Mouse (Mus musculus): Measurements from ENCODE around the gene Atp9a. TPM values are rescaled to one million over a fixed set of nuclear protein-coding genes. Genes with fewer than 3 reads are reported as not detected.

Atp9a gene
- polyA plus RNA-seq (2012; rRNA removed), result 272 and 279 TPM in 2 replicates

DNA sequence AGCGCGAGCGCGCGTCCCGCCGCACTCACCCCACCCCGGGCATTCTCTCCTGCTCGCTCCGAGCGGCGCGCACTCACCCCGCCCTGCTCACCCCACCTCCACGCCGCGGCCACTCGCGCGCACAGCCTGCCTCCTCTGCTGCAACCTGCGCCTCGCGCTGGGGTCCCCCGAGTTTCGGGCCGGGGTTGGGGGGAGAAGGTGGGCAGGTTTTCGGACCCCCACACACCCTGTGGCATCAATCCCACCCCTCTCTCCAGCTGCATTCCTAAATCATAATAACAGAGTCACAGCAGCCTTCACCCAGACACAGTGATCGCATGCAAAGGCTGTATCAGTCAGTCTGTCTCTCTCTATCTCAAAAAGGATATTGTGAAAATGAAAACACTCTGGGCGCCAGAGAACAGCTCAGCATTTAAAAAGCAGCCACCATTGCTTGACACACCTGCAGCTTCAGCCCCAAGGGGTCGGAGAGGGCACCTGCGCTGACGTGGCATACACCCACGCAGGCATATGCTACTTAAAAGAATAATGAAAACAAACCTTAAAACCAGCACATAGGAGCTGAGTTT, at the start of gene Atp9a:
Gene Atp9a, minus strand, starts transcription at position 351 of the 569 bp plus-strand sequence.
- peak within 1 kb of the TSS; percentile 83 for H3K4me3 ChIP-seq (ENCODE audit: insufficient read depth, low read length)
- 0 out of 2 replicates have a peak, but pooled peaks have one; percentile 8 for TF ChIP-seq POLR2A (IDR thresholded peaks at IDR 0.05; ENCODE audit: extremely low read depth, insufficient read depth, low read length)
- no peak for TF ChIP-seq CTCF (IDR thresholded peaks at IDR 0.05; ENCODE audit: extremely low read depth, insufficient read depth, low read length)
- H3K27ac ChIP-seq (ENCODE audit: insufficient read depth, low read length), result peak within 1 kb of the TSS; percentile 96
- no peaks in the 10 kb centered on the region for H3K4me1 ChIP-seq (ENCODE audit: control insufficient read depth, insufficient read depth, low read length)

DNA sequence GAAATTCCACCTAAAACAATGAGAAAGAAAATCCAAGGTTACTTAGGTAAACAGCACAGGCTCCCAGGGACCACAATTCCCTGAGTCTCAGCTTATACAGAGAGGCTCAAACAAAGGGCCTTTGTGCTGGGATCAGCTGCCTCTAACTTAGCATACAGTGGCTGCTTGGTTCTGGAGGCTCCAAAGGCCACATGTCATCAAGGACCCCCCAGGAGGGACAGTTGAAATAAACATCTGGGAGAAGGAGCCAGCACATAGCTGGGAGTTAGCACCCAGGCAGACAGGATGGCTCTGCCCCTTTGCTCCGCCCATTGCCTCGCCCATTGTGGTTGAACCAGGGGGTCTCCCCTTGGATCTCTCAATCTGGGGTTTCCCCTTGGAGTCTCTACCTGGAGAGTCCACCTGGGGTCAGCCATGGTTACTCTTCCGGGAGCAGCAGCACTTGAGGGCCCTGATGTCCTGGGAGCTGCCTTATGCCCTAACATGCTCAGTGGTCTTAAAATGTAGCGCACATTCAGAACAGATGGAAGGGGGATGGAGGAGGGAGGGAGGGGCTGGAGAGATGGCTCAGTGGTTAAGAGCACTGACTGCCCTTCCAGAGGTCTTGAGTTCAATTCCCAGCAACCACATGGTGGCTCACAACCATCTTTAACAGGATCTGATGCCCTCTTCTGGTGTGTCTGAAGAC, 49.0 kb upstream of the Atp9a start:
- Histone ChIP-seq H3K27ac (ENCODE audit: insufficient read depth, low read length) (no peak overlapping the region), H3K4me3 (ENCODE audit: insufficient read depth, low read length) (no peak overlapping the region), H3K4me1 (ENCODE audit: control insufficient read depth, insufficient read depth, low read length) (no peaks in the 10 kb centered on the region)
- no peak for TF ChIP-seq CTCF (IDR thresholded peaks at IDR 0.05; ENCODE audit: extremely low read depth, insufficient read depth, low read length)
- TF ChIP-seq POLR2A (IDR thresholded peaks at IDR 0.05; ENCODE audit: extremely low read depth, insufficient read depth, low read length), result no peak

DNA sequence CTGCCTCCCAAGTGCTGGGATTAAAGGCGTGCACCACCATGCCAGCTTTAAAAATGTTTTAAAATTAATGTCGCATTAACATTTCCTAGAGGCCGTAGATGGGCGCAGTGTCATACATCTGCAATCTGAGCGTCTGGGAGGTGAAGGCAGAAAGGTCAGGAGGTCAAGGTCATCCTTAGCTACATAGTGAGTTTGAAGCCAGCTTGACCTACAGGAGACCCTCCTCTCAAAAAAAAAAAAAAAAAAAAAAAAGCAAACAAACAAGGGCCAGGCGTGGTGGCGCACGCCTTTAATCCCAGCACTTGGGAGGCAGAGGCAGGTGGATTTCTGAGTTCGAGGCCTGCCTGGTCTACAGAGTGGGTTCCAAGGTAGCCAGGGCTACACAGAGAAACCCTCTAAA, 44.0 kb upstream of the Atp9a start:
- no peak for TF ChIP-seq CTCF (IDR thresholded peaks at IDR 0.05; ENCODE audit: extremely low read depth, insufficient read depth, low read length)
- TF ChIP-seq POLR2A (IDR thresholded peaks at IDR 0.05; ENCODE audit: extremely low read depth, insufficient read depth, low read length), result no peak
- Histone ChIP-seq H3K27ac (ENCODE audit: insufficient read depth, low read length) (no peak overlapping the region), H3K4me1 (ENCODE audit: control insufficient read depth, insufficient read depth, low read length) (no peaks in the 10 kb centered on the region), H3K4me3 (ENCODE audit: insufficient read depth, low read length) (no peak overlapping the region)

DNA sequence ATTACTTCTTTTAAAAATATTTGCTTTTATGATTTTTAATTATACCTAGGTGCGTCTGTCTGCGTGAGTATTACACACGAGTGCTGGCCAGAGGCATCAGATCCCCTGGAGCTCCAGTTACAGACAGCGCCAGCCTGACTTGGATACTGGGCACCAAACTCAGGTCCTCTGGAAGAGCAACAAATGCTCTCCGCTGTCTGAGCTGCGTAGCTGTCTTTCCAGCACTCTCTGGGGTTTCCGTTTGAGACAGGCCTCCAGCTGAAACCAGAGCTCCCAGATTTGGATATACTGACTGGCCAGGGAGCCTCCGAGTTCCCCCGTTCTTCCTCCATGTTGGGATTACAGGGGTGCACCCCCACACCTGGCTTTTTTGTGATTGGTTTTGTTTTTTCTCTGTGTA, 38.4 kb upstream of the Atp9a start:
- no peak for TF ChIP-seq POLR2A (IDR thresholded peaks at IDR 0.05; ENCODE audit: extremely low read depth, insufficient read depth, low read length)
- TF ChIP-seq CTCF (IDR thresholded peaks at IDR 0.05; ENCODE audit: extremely low read depth, insufficient read depth, low read length), result no peak
- no peak overlapping the region for H3K4me3 ChIP-seq (ENCODE audit: insufficient read depth, low read length)
- no peaks in the 10 kb centered on the region for H3K4me1 ChIP-seq (ENCODE audit: control insufficient read depth, insufficient read depth, low read length)
- no peak overlapping the region for H3K27ac ChIP-seq (ENCODE audit: insufficient read depth, low read length)

DNA sequence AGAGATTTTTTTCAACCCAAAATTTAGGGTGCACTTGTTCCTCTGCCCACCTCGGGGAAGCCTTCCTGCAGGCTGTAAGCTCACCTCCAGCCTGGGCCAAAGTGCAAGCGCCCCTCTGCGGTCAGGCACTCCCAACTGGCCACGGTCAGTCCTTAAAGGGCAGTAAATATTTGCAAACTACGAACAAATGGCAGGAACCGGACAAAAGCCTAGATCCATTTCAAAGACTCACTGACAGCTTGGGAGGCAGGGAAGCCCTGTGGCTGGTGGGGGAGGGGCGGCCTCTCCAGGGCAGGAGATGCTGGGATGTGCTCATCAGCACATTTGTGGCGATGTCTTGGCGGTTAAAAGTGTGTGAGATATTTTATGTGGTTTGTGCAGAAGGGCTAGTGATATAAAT, 37.8 kb upstream of the Atp9a start:
- TF ChIP-seq CTCF (IDR thresholded peaks at IDR 0.05; ENCODE audit: extremely low read depth, insufficient read depth, low read length), result no peak
- TF ChIP-seq POLR2A (IDR thresholded peaks at IDR 0.05; ENCODE audit: extremely low read depth, insufficient read depth, low read length), result no peak
- Histone ChIP-seq H3K4me3 (ENCODE audit: insufficient read depth, low read length) (no peak overlapping the region), H3K27ac (ENCODE audit: insufficient read depth, low read length) (no peak overlapping the region)

DNA sequence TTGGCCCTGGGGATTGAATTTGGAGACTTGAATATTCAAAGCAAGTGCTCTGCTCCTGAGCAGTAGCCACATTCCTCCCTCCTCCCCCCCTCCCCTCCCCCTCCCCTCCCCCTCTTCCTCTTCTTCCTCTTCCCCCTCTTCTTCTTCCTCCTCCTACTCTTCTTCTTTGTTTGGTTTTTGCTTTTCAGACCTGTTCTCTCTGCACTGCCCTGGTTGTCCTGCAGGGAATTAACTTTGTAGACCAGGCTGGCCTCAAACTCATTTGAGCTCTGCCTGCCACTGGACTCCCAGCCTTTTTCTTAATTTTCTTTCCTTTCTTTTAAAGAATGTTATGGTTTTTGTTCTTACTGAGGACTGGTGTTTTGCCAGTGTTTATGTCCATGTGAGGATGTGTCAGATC, 35.3 kb upstream of the Atp9a start:
- no peaks in the 10 kb centered on the region for H3K4me1 ChIP-seq (ENCODE audit: control insufficient read depth, insufficient read depth, low read length)
- H3K27ac ChIP-seq (ENCODE audit: insufficient read depth, low read length), result no peak overlapping the region
- TF ChIP-seq POLR2A (IDR thresholded peaks at IDR 0.05; ENCODE audit: extremely low read depth, insufficient read depth, low read length), result no peak
- TF ChIP-seq CTCF (IDR thresholded peaks at IDR 0.05; ENCODE audit: extremely low read depth, insufficient read depth, low read length), result no peak
- H3K4me3 ChIP-seq (ENCODE audit: insufficient read depth, low read length), result no peak overlapping the region

More for the DNA sequence above, 37.8 kb upstream of the Atp9a start:
- H3K4me1 ChIP-seq (ENCODE audit: control insufficient read depth, insufficient read depth, low read length), result no peaks in the 10 kb centered on the region

DNA sequence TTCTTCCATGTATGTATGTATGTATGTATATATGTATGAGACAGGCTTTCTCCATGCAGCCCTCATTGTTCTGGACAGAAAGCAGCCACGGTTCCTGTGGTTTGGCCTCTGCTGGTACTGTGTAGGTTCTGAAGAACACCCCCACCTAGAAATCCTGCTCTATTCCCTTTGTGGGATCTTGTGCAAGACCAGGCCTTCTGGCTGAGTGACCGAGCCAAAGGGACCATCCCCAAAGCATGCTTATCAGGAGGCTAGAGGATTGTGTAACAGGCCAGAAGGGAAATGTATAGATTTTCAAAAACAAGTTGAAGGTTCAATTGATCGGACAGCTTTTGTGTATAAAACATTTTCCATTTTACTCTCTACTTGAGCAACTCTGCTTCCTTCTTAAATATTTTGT, 34.0 kb upstream of the Atp9a start:
- H3K4me1 ChIP-seq (ENCODE audit: control insufficient read depth, insufficient read depth, low read length), result no peaks in the 10 kb centered on the region
- no peak overlapping the region for H3K27ac ChIP-seq (ENCODE audit: insufficient read depth, low read length)
- TF ChIP-seq CTCF (IDR thresholded peaks at IDR 0.05; ENCODE audit: extremely low read depth, insufficient read depth, low read length), result no peak
- TF ChIP-seq POLR2A (IDR thresholded peaks at IDR 0.05; ENCODE audit: extremely low read depth, insufficient read depth, low read length), result no peak
- H3K4me3 ChIP-seq (ENCODE audit: insufficient read depth, low read length), result no peak overlapping the region

DNA sequence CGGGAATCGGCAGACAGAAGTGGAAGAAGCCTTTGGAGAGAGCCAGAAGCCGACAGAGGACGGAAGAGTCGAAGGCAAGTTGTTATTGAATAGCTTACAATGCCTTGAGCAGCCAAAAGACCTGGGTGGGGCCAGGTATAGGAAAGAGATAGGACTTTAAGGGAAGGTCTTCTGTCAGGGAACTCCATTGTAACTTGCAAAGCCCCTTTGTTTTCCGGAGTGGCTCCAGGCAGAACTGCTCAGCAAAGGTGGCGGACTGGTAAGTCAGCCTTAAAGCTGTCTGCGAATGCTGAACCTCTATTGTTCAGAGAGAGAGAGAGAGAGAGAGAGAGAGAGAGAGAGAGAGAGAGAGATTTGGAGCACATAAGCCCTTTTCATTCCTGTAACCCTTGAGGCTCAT, 27.1 kb upstream of the Atp9a start:
- H3K27ac ChIP-seq (ENCODE audit: insufficient read depth, low read length), result no peak overlapping the region
- TF ChIP-seq POLR2A (IDR thresholded peaks at IDR 0.05; ENCODE audit: extremely low read depth, insufficient read depth, low read length), result no peak
- TF ChIP-seq CTCF (IDR thresholded peaks at IDR 0.05; ENCODE audit: extremely low read depth, insufficient read depth, low read length), result no peak
- no peak overlapping the region for H3K4me3 ChIP-seq (ENCODE audit: insufficient read depth, low read length)
- H3K4me1 ChIP-seq (ENCODE audit: control insufficient read depth, insufficient read depth, low read length), result no peaks in the 10 kb centered on the region

DNA sequence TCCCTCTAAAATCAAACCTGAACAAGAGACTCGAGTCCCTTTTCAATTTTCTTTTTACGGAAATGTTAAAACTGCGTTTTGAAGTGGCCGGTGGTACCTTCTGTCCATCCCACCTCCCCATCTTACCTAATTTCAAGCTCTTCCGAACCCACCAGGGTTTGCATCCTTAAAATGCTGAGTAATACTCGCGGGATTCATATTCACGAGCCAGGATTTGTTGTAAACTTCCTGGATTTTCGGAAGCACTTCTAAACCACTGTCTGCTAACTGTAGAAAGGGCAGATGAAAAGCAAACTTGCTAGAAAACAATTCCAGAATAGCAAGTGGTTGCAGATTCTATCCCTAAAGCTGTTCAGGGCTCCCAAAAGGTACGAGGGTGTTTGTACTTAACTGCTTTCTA, 25.4 kb upstream of the Atp9a start, which contains the start of gene Sall4:
Gene Sall4, minus strand, starts transcription at position 362 of the 400 bp plus-strand sequence.
- Histone ChIP-seq H3K4me1 (ENCODE audit: control insufficient read depth, insufficient read depth, low read length) (no peaks in the 10 kb centered on the region), H3K4me3 (ENCODE audit: insufficient read depth, low read length) (no peak within 1 kb of the TSS), H3K27ac (ENCODE audit: insufficient read depth, low read length) (no peak within 1 kb of the TSS)
- TF ChIP-seq POLR2A (IDR thresholded peaks at IDR 0.05; ENCODE audit: extremely low read depth, insufficient read depth, low read length) (no peak), CTCF (IDR thresholded peaks at IDR 0.05; ENCODE audit: extremely low read depth, insufficient read depth, low read length) (no peak)
